Mouse (Mus musculus): ENCODE measurements around the gene Tmx4. TPM values are rescaled to one million over a fixed set of nuclear protein-coding genes. Genes with fewer than 3 reads are reported as not detected.

Tmx4 gene
- 22.0 and 25.3 TPM in 2 replicates for polyA plus RNA-seq (2012; rRNA removed)

DNA sequence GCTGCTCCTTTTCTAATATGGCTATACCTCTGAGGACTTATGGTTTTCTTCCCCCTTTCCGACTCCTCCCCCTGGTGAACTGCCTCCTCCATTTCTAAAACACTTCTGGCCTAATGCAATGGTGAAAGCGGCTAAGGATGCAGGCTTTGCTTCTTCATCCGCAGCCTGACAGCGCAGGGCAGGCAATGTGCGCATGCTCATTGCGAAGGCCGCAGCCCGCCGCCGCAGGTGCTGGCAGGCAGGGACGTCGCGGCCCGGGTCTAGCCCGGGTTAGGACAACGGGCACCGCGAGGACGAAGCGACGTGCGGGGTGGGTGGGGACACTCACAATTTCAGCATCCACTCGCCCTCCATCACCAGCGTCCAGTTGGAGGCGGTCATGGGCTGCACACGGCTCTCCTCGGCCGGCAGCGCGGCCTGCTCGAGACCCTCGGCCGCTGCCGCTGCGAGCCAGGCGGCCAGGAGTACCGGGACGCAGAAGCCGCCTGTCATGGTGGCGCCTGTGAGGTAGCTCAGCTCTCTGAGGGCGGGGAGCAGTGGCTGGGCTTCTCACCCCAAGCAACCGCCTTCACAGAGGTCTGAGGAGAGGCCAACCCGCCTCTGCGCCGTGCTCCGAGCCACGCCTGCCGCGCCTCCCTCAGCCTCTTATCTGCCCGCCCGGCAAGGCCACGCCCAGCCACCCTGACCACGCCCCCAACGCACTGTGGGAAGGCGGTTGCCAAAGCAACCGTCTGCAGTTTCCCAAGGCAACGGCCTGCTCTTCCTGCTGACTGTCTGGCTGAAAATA, at the start of gene Tmx4:
Tmx4 (minus strand) TSS at position 632 of the 787 bp plus-strand sequence.

DNA sequence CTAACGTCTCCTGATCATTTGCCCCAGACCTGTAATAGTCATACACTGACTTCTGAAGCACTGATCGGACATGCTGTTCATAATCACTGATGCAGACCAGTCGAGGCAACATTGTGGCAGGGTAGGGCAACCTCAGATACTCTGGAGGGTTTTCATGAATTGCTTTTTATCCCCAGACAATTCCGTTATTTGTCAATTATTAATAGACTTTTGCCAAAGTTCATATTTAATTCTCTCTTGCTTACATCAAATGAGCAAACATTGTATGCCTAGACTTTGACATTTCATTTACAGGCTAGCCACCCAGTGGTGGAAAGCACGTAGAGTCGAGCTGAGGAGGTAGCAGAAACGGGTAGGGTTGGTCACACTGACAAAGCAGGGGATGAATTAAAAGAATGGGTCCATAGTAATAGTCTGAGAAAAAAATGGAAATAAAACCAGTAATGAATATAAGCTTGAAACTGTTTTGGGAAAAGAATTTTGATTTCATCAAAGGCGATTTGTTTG, 89.7 kb downstream of the Tmx4 start, which contains the start of gene Hao1:
Hao1 (minus strand) TSS at position 148 of the 507 bp plus-strand sequence.

Other genes with a start within 250 kb of the Tmx4 start
- not detected in 2 replicates for gene Hao1, start 89.8 kb downstream of the Tmx4 start, polyA plus RNA-seq (2012; rRNA removed)
- 1.8 and 2.7 TPM in 2 replicates for gene Plcb1, start 141.9 kb upstream of the Tmx4 start, polyA plus RNA-seq (2012; rRNA removed)